Mouse (Mus musculus): ENCODE measurements around the gene Casp9.

Casp9 gene

DNA sequence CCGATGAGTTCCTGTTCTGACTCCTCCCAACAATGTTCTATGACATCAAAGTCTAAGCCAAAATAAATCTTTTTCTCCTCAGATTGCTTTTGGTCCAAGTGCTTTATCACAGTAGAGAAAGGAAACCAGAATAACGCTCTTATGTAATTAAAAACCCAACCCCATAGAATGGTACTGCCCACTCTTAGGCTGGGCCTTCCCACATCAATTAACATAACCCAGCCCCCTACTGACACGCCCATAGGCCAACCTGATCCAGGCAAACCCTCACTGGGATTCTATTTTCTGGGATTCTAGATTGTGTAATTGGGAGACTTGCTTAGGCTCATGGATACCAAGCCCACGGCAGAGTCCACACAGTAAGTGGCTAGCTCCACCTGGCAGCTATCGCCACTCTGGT is 71.6 kb downstream of the Casp9 start:
- ChIA-PET POLR2A (interaction anchor here in 2 of 4 experiments (0.6 to 1.7 kb wide), 7 partner anchors 11 to 584 kb away, joined by 3 to 4 read pairs (median 3); no protein-coding TSS in a partner anchor), CTCF (interaction anchor here in 1 of 4 experiments (0.7 kb wide), 1 partner anchor 43 kb away, joined by 3 read pairs; no protein-coding TSS in a partner anchor)

Measured in embryonic stem cell, embryonic (primary cell).